Mouse (Mus musculus) spleen, postnatal 14 days (tissue): Measurements from ENCODE around the gene 1700029I15Rik.

Experiments used
- DNase-seq, 2 experiments: peaks; one replicate each; pipeline ENCODE4 v3.0.0; 2021 to 2022; ENCODE audit warnings: low spot score in 2 of 2

Gene 1700029I15Rik

GRCm38 (mm10) chr2:92427882-92428281, 45.5 kb downstream of the 1700029I15Rik start:
- DNase-seq: no peak

GRCm38 (mm10) chr2:92430089-92430488, 47.8 kb downstream of the 1700029I15Rik start:
- no peak for DNase-seq

GRCm38 (mm10) chr2:92430723-92431541, 48.6 kb downstream of the 1700029I15Rik start:
- DNase-seq: no peak

GRCm38 (mm10) chr2:92431611-92432179, 49.4 kb downstream of the 1700029I15Rik start:
- no peak for DNase-seq

- DNase-seq: no peak
Measured at GRCm38 (mm10) chr2:92432299-92433295, 50.3 kb downstream of the 1700029I15Rik start.

GRCm38 (mm10) chr2:92433578-92434374, 51.4 kb downstream of the 1700029I15Rik start, which contains the start of gene Cry2:
Gene Cry2 (minus strand): TSS chr2:92434043.
- DNase-seq: peak; percentile 95

- no peak for DNase-seq
Measured at GRCm38 (mm10) chr2:92434375-92434745, 52.0 kb downstream of the 1700029I15Rik start.

GRCm38 (mm10) chr2:92435023-92435422, 52.7 kb downstream of the 1700029I15Rik start:
- no peak for DNase-seq
